Mouse (Mus musculus) left cerebral cortex, postnatal 14 days (tissue): ENCODE results near the gene Pdk2. TPM values are rescaled to one million over a fixed set of nuclear protein-coding genes. Genes with fewer than 3 reads are reported as not detected.

Source experiments
- DNase-seq, 2 experiments: peaks; one replicate each; pipeline ENCODE4 v3.0.0; 2021 to 2022; ENCODE audit warnings: low spot score in 2 of 2, mixed read lengths in 1 of 2
- intact Hi-C: fragments of 180-260 bp; cut with DNase I; formaldehyde crosslinking; loops from one replicate; pipeline ENCODE4 v1.15.1; 2025
- total RNA-seq, 2 experiments: library from RNA; stranded (reverse); gene quantifications; 2 replicates each; pipeline ENCODE4 v1.2.3; 2021

Pdk2 gene
- total RNA-seq, 2 experiments from 2014 or later = 69.2 to 75.4 TPM

DNA sequence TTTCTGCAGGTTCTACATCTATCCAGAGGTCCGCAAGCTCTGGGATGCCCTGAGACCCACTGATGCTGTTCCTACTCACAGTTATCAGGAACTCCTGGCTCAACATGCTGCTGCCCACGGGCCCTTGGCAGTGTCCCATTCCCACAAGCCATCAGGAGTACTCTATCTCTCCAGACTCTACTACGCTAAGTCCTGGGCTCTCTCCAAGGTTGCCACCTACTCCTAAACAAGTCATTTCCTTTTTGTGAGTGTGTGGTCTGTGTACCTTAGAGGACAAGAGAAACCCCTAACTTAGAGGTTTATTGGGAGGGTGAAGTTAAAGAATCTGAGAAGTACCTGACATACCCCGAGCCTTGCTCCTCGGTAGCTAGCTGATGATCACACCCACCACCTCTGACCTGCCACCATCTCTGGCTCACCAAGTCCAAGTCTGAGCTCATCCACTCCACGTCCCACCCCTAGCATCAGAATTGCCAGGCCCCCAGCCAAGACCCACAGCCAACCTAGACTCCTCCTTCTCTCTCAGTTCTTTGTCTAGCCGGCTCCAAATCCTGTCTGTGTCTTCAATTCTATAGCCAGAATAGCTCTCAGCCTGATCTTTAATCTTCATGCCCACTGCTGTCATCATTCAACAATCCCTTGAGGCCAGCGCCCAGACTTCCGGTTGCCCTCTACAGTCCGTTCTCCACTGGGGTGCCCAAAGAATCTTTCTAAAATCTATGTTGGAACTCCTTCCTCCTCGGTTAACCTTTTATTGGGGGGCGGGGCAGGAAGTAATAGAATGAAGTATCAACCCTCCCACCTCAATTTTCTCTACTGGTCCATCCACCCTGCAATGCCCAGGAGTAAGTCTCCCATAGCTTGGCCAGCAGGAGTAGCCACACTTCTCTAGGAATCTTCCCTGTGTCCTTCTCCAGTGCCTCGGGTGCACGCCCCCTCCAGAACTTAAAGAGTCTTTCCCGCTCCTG is 32.2 kb downstream of the Pdk2 start:
- no peak for DNase-seq
- intact Hi-C loops = no loop called here

DNA sequence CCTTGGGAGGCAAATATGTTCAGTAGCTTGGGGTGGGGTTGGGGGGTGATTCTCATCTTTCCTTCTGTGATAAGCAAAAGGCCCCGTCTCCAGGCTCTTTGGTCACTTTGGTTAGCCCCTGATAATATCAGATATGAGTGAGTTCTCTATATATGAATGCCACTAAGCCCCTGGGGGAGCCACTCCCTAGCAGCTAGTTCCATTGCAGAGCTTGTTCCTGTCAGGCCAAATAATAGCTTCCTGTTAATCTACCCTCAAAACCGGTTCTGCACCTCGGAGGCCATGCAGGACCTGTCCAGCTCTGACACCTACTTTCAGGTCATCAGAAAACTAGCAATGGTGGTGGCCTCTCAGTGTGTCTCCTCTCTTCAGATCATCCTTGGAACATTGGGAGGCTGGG is 33.7 kb downstream of the Pdk2 start:
- intact Hi-C loops = no loop called here

DNA sequence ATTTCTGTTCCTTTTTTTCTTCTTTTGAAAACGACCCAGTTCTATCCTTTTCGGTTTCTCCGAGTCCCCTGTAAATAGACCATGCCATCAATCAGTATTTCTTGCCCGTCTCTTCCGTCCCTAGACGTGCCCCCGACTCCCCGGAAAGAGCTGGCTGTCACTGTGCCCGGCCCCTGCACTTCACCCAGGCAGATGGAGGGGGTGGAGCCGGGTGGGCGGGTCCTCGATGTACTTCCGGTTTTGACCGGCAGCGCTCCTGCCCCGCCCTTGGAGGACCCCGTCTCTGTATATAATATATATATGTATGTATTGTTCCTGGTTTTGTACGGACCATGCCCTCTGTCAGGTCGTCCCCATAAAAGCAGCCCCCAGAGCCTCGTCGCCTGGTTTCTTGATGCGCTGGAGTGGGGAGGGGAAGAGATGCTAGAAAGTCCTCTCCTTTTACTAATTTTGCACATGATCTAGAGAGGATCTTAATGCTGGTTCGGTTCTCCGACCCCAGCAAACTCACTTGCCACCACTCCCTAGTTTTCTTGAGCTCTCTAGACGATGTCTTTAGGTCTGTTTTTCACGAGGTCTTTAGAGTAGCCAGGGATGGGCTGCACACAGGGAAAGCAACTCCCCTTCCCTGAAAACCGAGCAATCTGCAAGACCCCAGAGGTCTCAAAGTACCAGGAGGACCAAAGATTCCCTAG is 34.5 kb downstream of the Pdk2 start:
- peak in 1 of 2 experiments; percentile 78 for DNase-seq
- intact Hi-C loops = no loop called here

More for the DNA sequence above, 33.7 kb downstream of the Pdk2 start:
- DNase-seq = no peak

- intact Hi-C loops = no loop called here
- no peak for DNase-seq
Observed at GRCm38 (mm10) chr11:95006038-95006437, 35.1 kb downstream of the Pdk2 start.

- intact Hi-C loops = no loop called here
Observed at GRCm38 (mm10) chr11:95004937-95005198, 36.3 kb downstream of the Pdk2 start.

DNA sequence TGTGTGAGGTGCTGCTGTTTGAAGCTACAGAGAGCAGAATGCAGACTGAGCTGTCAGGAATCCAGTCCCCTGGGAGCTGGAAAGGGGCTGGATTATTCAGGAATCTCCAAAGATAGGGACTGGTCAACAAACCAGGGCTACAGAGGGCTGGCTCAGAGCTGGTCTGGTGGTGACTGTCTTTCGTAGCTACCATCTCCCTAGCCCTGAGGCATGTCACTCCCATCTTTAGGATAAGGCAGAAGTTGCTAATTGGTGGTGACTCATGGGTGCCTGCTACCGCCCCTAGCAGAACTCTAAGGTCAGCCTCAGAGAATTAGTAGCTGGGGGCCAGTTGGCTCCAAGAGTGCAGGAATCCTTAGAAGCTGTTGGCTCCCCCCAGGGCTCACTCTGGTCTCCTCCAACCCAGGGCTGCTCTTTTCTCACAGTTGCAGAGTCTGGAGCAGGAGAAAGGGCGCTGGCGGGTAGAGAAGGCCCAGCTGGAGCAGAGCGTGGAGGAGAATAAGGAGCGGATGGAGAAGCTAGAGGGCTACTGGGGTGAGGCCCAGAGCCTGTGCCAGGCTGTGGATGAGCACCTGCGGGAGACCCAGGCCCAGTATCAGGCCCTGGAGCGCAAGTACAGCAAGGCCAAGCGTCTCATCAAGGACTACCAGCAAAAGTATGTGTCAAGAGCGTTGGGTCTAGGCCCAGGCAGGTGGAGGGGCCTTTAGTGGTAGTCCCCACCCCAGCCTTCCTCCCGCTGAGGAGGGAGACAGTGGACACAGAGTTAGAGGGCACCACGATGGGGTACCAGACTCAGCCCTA is 36.8 kb downstream of the Pdk2 start:
- intact Hi-C loops = no loop called here
- DNase-seq = no peak

More at GRCm38 (mm10) chr11:95004937-95005198, 36.3 kb downstream of the Pdk2 start:
- no peak for DNase-seq

DNA sequence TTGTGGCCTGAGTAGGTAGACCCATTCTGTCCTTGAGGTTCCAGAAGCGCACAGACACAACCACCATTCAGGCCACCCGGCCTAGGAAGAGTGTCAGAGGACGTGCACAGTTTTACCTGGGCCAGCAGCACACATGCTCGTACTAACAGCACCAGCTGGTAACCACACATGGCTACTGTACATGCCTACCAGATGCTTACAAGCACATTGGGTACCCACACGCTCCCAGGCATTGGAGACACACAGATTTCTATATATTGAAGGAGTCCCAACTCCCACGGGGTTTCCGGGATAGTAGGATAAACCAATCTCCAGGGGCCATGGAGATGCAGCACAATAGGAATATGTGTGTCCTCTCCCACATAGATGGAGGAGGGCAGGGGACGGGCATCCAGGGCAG is 38.4 kb downstream of the Pdk2 start:
- peak in 1 of 2 experiments; percentile 75 for DNase-seq
- intact Hi-C loops = no loop called here

DNA sequence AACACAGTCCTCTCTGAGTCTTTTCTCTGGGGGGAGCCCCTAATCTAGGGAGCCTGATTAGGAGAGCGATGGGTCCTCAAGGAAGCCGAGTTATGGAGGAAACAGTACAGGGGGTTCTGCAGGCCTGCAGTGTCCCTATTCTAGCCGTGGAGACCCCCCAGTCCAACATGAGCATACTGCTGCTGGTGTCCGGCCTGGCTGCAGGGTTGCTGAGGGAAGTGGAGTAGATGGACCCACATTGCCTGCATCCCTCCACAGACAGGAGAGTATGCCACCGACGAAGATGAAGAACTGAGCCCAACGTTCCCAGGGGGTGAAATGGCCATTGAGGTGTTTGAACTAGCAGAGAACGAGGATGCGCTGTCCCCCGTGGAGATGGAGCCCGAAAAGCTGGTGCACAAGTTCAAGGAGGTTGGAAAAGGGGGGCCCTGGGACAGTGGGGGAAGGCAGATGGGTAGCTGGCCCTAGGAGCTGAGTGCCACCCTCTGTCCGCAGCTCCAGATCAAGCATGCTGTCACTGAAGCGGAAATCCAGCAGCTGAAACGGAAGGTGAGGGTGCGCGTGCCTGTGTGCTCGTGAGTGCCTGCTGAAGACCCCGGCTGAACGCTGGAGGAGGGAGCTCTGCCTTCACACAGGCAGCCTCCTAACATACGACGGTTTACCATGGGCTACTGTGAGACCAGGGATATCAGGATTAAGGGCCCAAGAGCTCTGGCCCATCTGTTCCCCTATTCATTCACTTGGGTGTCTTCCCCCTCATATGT is 39.4 kb downstream of the Pdk2 start:
- DNase-seq = no peak
- intact Hi-C loops = loop anchor here (2.0 kb wide), 1 partner anchor 23 kb away; no protein-coding TSS in a partner anchor

DNA sequence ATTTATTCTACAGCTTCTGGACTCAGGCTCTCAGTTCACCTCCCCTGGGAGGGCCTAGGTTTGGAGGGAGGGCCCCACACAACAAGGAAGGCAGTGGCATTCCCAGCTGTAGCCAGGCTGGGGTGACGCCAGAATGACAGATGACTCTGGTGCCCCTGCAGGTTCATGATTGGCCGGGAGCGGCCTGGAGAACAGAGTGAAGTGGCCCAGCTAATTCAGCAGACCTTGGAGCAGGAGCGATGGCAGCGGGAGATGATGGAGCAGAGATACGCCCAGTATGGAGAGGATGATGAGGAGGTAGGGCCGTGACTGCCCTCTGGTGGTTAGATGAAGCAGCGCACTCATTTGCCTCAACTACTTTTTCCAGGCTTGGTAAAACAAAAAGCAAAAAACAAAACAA is 40.1 kb downstream of the Pdk2 start:
- peak; percentile 72 to 76 for DNase-seq
- intact Hi-C loops = loop anchor here (2.0 kb wide), 1 partner anchor 22 kb away; no protein-coding TSS in a partner anchor

DNA sequence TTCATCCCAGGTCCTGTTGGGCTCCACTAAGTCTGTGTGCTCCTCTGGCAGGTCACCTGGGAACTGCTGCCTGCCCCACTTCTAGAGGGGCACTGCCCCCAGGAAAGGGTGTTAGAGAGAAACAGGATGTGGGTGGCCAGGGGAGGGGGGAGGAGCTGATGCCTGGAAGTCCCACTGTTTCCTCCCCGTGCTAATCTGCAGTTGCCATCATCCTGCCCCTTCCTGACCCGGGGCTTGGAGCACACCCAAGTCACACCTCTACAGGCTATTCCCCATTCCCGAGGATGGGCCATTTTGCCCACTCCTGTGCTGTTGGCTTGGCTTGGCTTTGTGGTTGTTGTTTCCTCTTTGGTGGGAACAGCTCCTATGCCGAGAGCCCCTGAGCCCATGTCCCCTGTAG is 40.6 kb downstream of the Pdk2 start:
- intact Hi-C loops = loop anchor here (2.0 kb wide), 1 partner anchor 22 kb away; no protein-coding TSS in a partner anchor
- DNase-seq = no peak

GRCm38 (mm10) chr11:95000128-95000527 is 41.0 kb downstream of the Pdk2 start:
- intact Hi-C loops = loop anchor here (2.0 kb wide), 1 partner anchor 21 kb away; no protein-coding TSS in a partner anchor
- DNase-seq = no peak

DNA sequence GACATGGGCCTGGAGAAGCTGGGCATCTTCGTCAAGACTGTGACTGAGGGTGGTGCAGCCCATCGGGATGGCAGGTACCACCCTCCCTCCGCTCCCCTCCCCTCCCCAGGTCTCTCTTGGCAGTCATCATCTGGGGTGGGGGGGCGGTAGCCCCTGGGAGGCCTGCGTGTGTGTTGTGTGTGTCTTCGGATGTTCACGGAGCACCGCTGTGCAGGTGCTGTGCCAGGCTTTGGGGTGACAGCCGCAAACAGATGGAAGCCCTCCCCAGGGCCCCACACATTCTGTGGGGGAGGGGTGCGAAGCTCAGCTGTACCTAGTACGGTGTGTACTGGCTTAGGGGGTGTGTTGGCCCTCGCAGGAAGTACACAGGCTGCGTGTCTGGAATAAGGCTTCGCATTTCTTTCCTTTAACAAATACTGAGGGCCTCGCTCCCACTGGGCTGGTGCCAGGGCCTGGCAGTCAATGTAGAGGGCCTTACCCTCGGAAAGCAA is 43.1 kb downstream of the Pdk2 start:
- intact Hi-C loops = no loop called here
- peak; percentile 62 to 65 for DNase-seq

DNA sequence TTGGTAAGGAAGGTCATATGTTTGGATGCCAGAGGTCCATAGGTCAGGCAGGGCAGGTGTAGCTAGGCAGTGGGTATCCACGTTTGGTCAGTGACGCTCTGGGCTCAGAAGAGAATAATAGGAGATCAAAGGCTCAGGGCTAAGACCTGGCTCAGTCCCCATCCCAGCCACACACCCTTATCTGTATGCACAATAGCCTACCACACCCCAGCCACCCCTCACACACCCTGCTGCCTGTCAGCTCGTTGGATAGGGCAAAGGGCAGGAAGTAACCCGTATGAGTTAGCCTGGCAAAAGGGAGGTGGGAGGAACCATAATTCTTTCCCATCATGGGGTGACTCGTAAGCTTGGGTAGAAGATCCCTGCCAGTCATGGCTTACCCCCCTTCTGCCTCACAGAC is 43.6 kb downstream of the Pdk2 start:
- DNase-seq = no peak
- intact Hi-C loops = no loop called here

DNA sequence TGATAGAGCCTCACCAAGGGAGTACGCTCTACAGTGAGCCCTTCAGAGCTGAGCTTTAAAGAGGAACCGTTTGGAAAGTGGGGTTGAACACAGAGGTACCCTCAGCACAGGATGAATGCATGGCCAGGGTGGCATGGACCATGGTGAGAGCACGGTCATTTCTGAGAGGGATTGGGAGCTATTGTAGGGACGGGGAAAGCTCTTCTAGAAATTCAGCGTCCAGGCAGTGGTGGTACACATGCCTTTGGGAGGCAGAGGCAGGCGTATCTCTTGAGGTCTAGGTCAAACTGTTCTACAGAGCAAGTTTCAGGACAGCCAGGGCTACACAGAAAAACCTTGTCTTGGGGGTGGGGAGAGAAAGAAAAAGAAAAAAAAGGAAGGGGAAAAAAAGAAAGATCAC is 44.2 kb downstream of the Pdk2 start:
- DNase-seq = no peak
- intact Hi-C loops = no loop called here

GRCm38 (mm10) chr11:94996101-94996500 is 45.1 kb downstream of the Pdk2 start:
- DNase-seq = no peak
- intact Hi-C loops = no loop called here

- no peak for DNase-seq
- intact Hi-C loops = no loop called here
Observed at GRCm38 (mm10) chr11:94994947-94995772, 46.0 kb downstream of the Pdk2 start.

GRCm38 (mm10) chr11:94994208-94994814 is 46.8 kb downstream of the Pdk2 start:
- no peak for DNase-seq
- intact Hi-C loops = no loop called here
